Mouse (Mus musculus) ES-E14 (cell line): ENCODE measurements around the gene Gm3252.
"Not testable (repeated sequence)": the region's sequence is repeated elsewhere in the genome, so short reads cannot be mapped to it uniquely, and the experiment has no call there.

Experiments used
- CHD2 ChIP-seq: IDR thresholded peaks from 2 replicates; pipeline ENCODE4 v1.6.1; 2014; ENCODE audit warnings: mild to moderate bottlenecking, low read depth, low read length, inconsistent platforms
- ZNF384 ChIP-seq: IDR thresholded peaks from 2 replicates; pipeline ENCODE4 v1.6.1; 2012; ENCODE audit warnings: low read depth, low read length, inconsistent platforms

DNA sequence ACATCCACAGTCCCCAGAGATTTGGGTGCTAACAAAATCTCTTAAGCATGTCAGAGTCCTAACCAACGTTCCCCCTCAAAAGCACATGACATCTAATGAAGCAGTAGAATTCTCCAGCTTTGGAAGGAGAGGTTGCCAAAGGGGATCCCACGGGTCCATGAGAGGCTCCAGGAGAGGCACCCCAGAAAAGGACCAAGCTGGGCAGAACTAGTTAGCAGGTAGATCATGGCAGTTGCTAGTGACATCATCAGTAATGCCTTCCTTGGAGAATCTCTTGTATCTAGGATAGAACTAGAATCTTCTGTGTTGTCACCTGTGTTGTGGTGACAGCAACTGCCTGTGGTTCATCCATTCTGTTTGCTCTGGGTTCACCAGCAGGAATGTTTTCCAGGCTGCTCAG is 49.5 kb downstream of the Gm3252 start, which contains the start of gene Gm9602:
- not testable (repeated sequence) for TF ChIP-seq CHD2, ZNF384
